In the genomic region with DNA sequence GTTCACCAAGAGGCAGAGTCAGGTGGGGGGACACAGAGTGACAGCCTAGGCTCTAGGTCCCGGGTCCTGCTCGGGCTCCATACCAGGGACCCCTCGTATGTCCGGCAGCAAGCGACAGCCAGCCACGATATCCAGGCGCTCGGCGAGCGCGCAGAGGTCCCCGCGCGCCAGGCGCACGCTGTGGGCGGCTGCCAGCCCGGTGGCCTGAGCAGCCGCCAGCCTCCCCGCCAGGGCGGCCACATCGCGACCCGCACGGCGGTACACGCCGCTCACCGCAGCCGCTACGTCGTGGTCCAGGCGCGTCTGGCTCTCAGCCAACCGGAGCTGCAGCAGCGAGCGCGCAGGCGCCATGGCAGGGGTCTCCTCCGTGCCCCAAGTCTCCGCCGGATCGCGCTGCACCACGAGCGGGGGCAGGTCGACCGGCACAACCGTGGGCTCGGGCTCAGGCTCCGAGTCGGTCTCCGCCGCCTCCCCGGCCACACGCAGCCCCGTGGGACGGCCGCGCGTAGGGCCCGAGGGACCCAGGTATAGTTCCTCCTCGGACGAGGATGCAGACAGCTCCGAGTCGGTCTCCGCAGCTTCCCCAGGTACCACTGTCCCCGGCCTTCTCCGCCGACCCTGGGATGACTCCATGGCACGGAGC, we compare ENCODE assay signal across 8 mouse cellular contexts. TPM values are rescaled to one million over a fixed set of nuclear protein-coding genes. Genes with fewer than 3 reads are reported as not detected.
DNase-seq lines count a peak whose midpoint lies in the region; ATAC-seq and TF ChIP-seq lines count a peak whose summit lies in the region.

No protein-coding gene starts in this region.

- H3K9me3 ChIP-seq in forebrain, embryonic 13.5 days (replicated peaks): no peaks in the 10 kb centered on the region
- no peaks in the 10 kb centered on the region for H3K9me3 ChIP-seq in kidney, embryonic 16.5 days (ENCODE audit: low read length)

- H3K4me2 ChIP-seq in forebrain, embryonic 13.5 days: peak overlapping the region; percentile 97
- peak overlapping the region; percentile 84 for H3K4me2 ChIP-seq in kidney, embryonic 16.5 days (replicated peaks; ENCODE audit: low read depth, low read length)

- peak overlapping the region; percentile 96 for H3K4me3 ChIP-seq in layer of hippocampus, adult 2 months
- H3K4me3 ChIP-seq in forebrain, embryonic 13.5 days: peak overlapping the region; percentile 81
- H3K4me3 ChIP-seq in kidney, embryonic 16.5 days (ENCODE audit: low read length): peak overlapping the region; percentile 74

- H3K4me1 ChIP-seq in forebrain, embryonic 13.5 days: peaks cover 26% of the 10 kb centered on the region
- peaks cover 23% of the 10 kb centered on the region for H3K4me1 ChIP-seq in kidney, embryonic 16.5 days (ENCODE audit: insufficient read depth, low read length)

- no peak for DNase-seq in layer of hippocampus, adult 2 months (ENCODE audit: low spot score in 2 of 2)
- DNase-seq in layer of hippocampus, adult 18-20 months (ENCODE audit: low spot score in 2 of 2): no peak
- DNase-seq in adrenal gland, postnatal 25 days: peak; percentile 75
- DNase-seq in mesoderm, embryonic 11.5 days (ENCODE audit: low read depth, low spot score): peak; percentile 82
- peak; percentile 40 to 45 for DNase-seq in spleen, postnatal 36 days (ENCODE audit: low spot score in 2 of 2)

- H3K36me3 ChIP-seq in forebrain, embryonic 13.5 days (ENCODE audit: poor library complexity, severe bottlenecking): no peaks in the 10 kb centered on the region
- no peaks in the 10 kb centered on the region for H3K36me3 ChIP-seq in kidney, embryonic 16.5 days (ENCODE audit: insufficient read depth, low read length)

- peak; percentile 17; the same call in 1 of the 2 replicates for ATAC-seq in forebrain, embryonic 13.5 days
- ATAC-seq in kidney, embryonic 16.5 days (ENCODE audit: low FRiP score, low TSS enrichment): 0 out of 2 replicates have a peak, but pooled peaks have one; percentile 18
- no peak for ATAC-seq in erythroid progenitor cell, adult 5-6 weeks (replicated peaks; ENCODE audit: low FRiP score, poor library complexity, severe bottlenecking)

- WGBS in forebrain, embryonic 13.5 days: 2% methylated on average over 54 of the region's 71 CpGs
- under 1% methylated on average over 61 of the region's 71 CpGs for WGBS in kidney, embryonic 16.5 days

- TF ChIP-seq CTCF in layer of hippocampus, adult 2 months (conservative IDR thresholded peaks at IDR 0.05): no peak

- no peak overlapping the region for H3K27ac ChIP-seq in layer of hippocampus, adult 2 months
- H3K27ac ChIP-seq in forebrain, embryonic 13.5 days: peak overlapping the region; percentile 79
- no peak overlapping the region for H3K27ac ChIP-seq in kidney, embryonic 16.5 days (ENCODE audit: low read length)

- no peaks in the 10 kb centered on the region for H3K27me3 ChIP-seq in forebrain, embryonic 13.5 days
- no peaks in the 10 kb centered on the region for H3K27me3 ChIP-seq in kidney, embryonic 16.5 days (ENCODE audit: insufficient read depth, low read length)

- peak overlapping the region; percentile 87 for H3K9ac ChIP-seq in forebrain, embryonic 13.5 days
- H3K9ac ChIP-seq in kidney, embryonic 16.5 days (replicated peaks; ENCODE audit: low read length): peak overlapping the region; percentile 86

RNA-seq across cellular contexts. Expression of gene Bloc1s3, which starts 1.1 kb away (rescaled TPM):
- 1 to 10 TPM; 6.0 to 6.9 TPM for total RNA-seq in layer of hippocampus, adult 2 months (2021)
- 1 to 10 TPM; 6.1 to 6.3 TPM for total RNA-seq in layer of hippocampus, adult 18-20 months (2021)
- total RNA-seq in adrenal gland, postnatal 25 days (2021): 13.0 and 15.9 TPM in 2 replicates
- 3.3 and 3.4 TPM in 2 replicates for polyA plus RNA-seq in forebrain, embryonic 13.5 days (2015; fragmentation: Nextera tagmentation; extraction: Ambion mirVana)
- polyA plus RNA-seq in kidney, embryonic 16.5 days (2015; fragmentation: Nextera tagmentation; extraction: Ambion mirVana): 1.8 and 2.2 TPM in 2 replicates
- 2.9 TPM in 2 replicates for total RNA-seq in erythroid progenitor cell, adult 5-6 weeks (2015; ENCODE audit: low replicate concordance)
- 0.13 and 0.15 TPM in 2 replicates for total RNA-seq in erythroid progenitor cell, adult 5-6 weeks (2017; ENCODE audit: low replicate concordance)

RNA-seq across cellular contexts. Expression of gene Trappc6a, which starts 1.1 kb away (rescaled TPM):
- total RNA-seq in layer of hippocampus, adult 2 months (2021): 10 to 100 TPM; 17.2 to 20.7 TPM
- 10 to 100 TPM; 20.7 to 21.5 TPM for total RNA-seq in layer of hippocampus, adult 18-20 months (2021)
- total RNA-seq in adrenal gland, postnatal 25 days (2021): 76.5 and 92.1 TPM in 2 replicates
- 39.3 and 40.6 TPM in 2 replicates for polyA plus RNA-seq in forebrain, embryonic 13.5 days (2015; fragmentation: Nextera tagmentation; extraction: Ambion mirVana)
- polyA plus RNA-seq in kidney, embryonic 16.5 days (2015; fragmentation: Nextera tagmentation; extraction: Ambion mirVana): 89.7 and 94.2 TPM in 2 replicates
- 12.6 and 31.9 TPM in 2 replicates for total RNA-seq in erythroid progenitor cell, adult 5-6 weeks (2015; ENCODE audit: low replicate concordance)
- total RNA-seq in erythroid progenitor cell, adult 5-6 weeks (2017; ENCODE audit: low replicate concordance): 3.5 and 5.8 TPM in 2 replicates

RNA-seq across cellular contexts. Expression of gene Nkpd1, which starts 10.5 kb away (rescaled TPM):
- under 1 TPM; 0.38 to 0.71 TPM for total RNA-seq in layer of hippocampus, adult 2 months (2021)
- under 1 TPM; 0.56 to 0.57 TPM for total RNA-seq in layer of hippocampus, adult 18-20 months (2021)
- total RNA-seq in adrenal gland, postnatal 25 days (2021): not detected in 2 replicates
- polyA plus RNA-seq in forebrain, embryonic 13.5 days (2015; fragmentation: Nextera tagmentation; extraction: Ambion mirVana): 0.15 and 0.21 TPM in 2 replicates
- 0.11 and 0.14 TPM in 2 replicates for polyA plus RNA-seq in kidney, embryonic 16.5 days (2015; fragmentation: Nextera tagmentation; extraction: Ambion mirVana)
- total RNA-seq in erythroid progenitor cell, adult 5-6 weeks (2015; ENCODE audit: low replicate concordance): not detected in 2 replicates
- not detected in 2 replicates for total RNA-seq in erythroid progenitor cell, adult 5-6 weeks (2017; ENCODE audit: low replicate concordance)

RNA-seq across cellular contexts. Expression of gene Exoc3l2, which starts 44.0 kb away (rescaled TPM):
- total RNA-seq in layer of hippocampus, adult 2 months (2021): under 1 TPM; 0.10 to 0.38 TPM
- total RNA-seq in layer of hippocampus, adult 18-20 months (2021): under 1 TPM; 0.38 to 0.59 TPM
- total RNA-seq in adrenal gland, postnatal 25 days (2021): 31.9 and 38.0 TPM in 2 replicates
- 0.13 and 0.29 TPM in 2 replicates for polyA plus RNA-seq in forebrain, embryonic 13.5 days (2015; fragmentation: Nextera tagmentation; extraction: Ambion mirVana)
- 2.9 and 3.8 TPM in 2 replicates for polyA plus RNA-seq in kidney, embryonic 16.5 days (2015; fragmentation: Nextera tagmentation; extraction: Ambion mirVana)
- total RNA-seq in erythroid progenitor cell, adult 5-6 weeks (2015; ENCODE audit: low replicate concordance): not detected in 2 replicates
- not detected in 2 replicates for total RNA-seq in erythroid progenitor cell, adult 5-6 weeks (2017; ENCODE audit: low replicate concordance)

RNA-seq across cellular contexts. Expression of gene Mark4, which starts 48.5 kb away (rescaled TPM):
- 10 to 100 TPM; 92.9 to 99.6 TPM for total RNA-seq in layer of hippocampus, adult 2 months (2021)
- total RNA-seq in layer of hippocampus, adult 18-20 months (2021): 10 to 100 TPM; 88.3 to 92.0 TPM
- total RNA-seq in adrenal gland, postnatal 25 days (2021): 56.0 and 69.2 TPM in 2 replicates
- 11.7 and 12.2 TPM in 2 replicates for polyA plus RNA-seq in forebrain, embryonic 13.5 days (2015; fragmentation: Nextera tagmentation; extraction: Ambion mirVana)
- 6.8 and 6.9 TPM in 2 replicates for polyA plus RNA-seq in kidney, embryonic 16.5 days (2015; fragmentation: Nextera tagmentation; extraction: Ambion mirVana)
- 4.3 and 8.8 TPM in 2 replicates for total RNA-seq in erythroid progenitor cell, adult 5-6 weeks (2015; ENCODE audit: low replicate concordance)
- total RNA-seq in erythroid progenitor cell, adult 5-6 weeks (2017; ENCODE audit: low replicate concordance): 1.1 and 1.2 TPM in 2 replicates

Comparison
In these comparisons a context has a peak if more than half of its experiments do, and no peak if none do; other contexts are left out.
1. DNase-seq: peak in adrenal gland, postnatal 25 days (single experiment), mesoderm, embryonic 11.5 days (single experiment) and spleen, postnatal 36 days (2 of 2); none in layer of hippocampus, adult 2 months (0 of 2) and layer of hippocampus, adult 18-20 months (0 of 2).
2. Peak in every context shown above with its lines, with median percentiles within 50 percentile points of each other: H3K4me3 ChIP-seq.